Mouse (Mus musculus): ENCODE data around the gene Itgb8.

DNA sequence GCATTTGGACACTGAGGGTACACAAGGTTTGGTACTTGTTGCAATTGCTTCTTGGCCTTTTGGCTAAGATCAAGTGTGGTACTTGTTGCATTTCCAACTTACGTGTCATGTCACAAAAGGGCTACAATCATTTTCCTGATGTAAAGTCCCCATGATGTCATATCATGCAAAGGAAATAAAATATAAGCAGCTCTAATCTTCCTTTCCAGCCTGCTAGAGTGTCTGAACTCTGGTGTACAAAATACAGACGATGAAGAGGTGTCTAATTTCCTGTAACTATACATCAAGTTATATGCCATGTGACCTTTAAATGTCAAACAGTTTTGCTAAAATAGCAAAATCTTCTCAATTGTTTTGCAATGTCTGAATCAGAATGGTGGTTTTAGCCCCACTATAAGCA lies 34.2 kb downstream of the Itgb8 start:
- TF ChIP-seq HCFC1 (IDR thresholded peaks at IDR 0.05; ENCODE audit: low read depth, low read length) (no peak), POLR2A (IDR thresholded peaks at IDR 0.05; ENCODE audit: low read depth, low read length) (no peak), NELFE (IDR thresholded peaks at IDR 0.05; ENCODE audit: low read depth, low read length) (no peak), TBP (conservative IDR thresholded peaks at IDR 0.05; ENCODE audit: low read depth, low read length) (no peak), CTCF (conservative IDR thresholded peaks at IDR 0.05 in 1 of 2, IDR thresholded peaks at IDR 0.05 in 1 of 2; ENCODE audit: low read depth in 2 of 2, low read length in 2 of 2) (no peak), RAD21 (IDR thresholded peaks at IDR 0.05; ENCODE audit: low read depth, low read length) (no peak), POLR2AphosphoS2 (IDR thresholded peaks at IDR 0.05; ENCODE audit: low read depth, low read length) (no peak), ZMIZ1 (IDR thresholded peaks at IDR 0.05; ENCODE audit: low read depth, low read length) (no peak), MYC (IDR thresholded peaks at IDR 0.05; ENCODE audit: low read depth, low read length) (no peak), NRF1 (IDR thresholded peaks at IDR 0.05; ENCODE audit: low read depth, low read length) (no peak), CHD2 (IDR thresholded peaks at IDR 0.05; ENCODE audit: low read length) (no peak)
